Mouse (Mus musculus) hindlimb bud, embryonic 11.5 days (tissue): ENCODE data around the gene Slc40a1.

Experiments used
- DNase-seq: peaks from one replicate; pipeline ENCODE4 v3.0.0-alpha.2; 2012; ENCODE audit warnings: low read depth, low spot score; ENCODE audit errors: extremely low spot score

The Slc40a1 gene

DNA sequence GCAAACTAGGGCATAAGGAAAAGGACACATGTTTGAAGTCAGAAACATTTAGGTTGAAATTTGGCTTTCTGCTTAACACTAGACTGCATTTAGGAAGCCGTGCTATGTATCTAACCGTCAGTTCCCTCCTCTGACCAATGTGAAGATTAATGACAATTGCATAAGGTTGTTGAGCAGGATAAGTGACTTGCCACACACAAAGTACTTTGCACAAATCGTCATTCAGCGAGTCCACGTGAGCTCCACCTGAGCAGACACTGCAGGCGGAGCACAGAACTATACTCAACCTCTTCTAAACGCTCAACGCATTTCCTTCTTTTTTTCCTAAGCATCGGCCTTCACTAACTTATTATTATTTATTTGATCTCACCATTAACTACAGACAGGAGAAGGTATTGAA, 39.5 kb downstream of the Slc40a1 start:
- no peak for DNase-seq

DNA sequence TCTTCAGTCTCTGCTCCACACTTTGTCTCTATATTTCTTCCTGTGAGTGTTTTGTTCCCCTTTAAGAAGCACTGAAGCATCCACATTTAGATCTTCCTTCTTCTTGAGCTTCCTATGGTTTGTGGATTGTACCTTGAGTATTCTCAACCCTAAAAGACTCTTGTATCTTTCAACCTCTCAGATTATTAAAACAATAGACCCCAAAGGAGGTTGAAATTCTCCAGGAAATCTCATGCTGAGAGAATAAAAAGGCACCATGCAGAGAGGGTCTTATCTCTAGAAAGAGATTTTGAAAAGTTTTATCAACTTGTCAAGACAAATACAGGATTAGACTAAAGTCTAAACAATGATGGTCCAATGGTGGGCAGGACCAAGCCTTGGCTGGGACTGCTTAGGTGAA, 42.9 kb downstream of the Slc40a1 start:
- DNase-seq, result no peak

DNA sequence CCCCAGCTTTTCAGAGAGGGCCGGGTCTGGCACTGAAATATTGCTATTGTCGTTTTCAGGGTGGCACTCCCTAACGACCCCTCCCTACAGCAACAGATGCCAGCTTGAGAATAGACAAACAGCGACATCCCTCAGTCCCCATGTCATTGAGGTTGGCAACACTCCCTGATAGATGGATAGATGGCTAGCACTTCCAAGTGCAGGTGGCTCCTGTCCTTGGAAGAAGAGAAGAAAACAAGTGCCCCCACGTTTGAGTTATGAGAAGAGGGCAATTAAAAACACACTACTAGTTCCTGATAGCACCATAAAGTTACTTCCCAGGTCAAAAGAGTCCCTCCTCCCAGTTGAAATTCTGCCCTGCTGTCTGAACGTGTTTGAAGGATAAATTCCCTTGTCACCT, 44.2 kb downstream of the Slc40a1 start:
- no peak for DNase-seq

- no peak for DNase-seq
Observed at GRCm38 (mm10) chr1:45881228-45881832, 45.0 kb downstream of the Slc40a1 start.

- DNase-seq, result no peak
Observed at GRCm38 (mm10) chr1:45877463-45877862, 48.9 kb downstream of the Slc40a1 start.

DNA sequence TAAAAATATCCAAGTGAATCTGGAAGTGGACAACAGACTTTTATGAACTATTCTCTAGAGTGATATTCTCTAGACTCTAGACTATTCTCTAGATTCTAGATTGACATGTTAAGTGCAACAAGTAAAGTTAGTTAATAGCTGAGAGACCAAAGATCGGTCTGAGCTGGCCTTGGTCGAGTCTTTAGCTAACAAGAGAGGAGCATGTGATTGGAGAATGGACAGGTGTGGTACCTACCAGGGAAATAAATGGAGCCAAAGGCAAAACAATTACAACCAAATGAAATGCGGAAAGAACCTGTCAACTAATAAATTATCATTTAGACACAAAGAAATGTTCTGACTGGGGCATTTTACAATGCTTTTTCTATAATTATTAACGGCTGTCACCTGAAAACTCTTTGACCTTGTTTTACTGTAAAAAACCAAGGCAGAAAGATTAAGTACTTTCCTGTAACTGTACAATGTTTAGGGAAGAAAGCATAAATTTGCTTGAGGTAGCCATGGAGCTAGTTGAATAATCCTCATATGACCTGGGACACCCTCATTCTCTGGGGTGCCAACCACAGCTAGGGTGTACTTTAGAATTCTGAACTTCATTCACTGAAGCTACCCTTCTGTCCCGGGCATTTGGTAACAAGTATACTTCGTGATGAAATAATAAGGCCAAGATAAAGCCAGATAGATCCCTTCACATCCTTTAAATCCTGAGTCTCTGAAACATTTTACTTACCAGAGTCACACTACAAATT, 49.7 kb downstream of the Slc40a1 start:
- DNase-seq, result no peak

- DNase-seq, result no peak
Observed at GRCm38 (mm10) chr1:45875640-45876039, 50.7 kb downstream of the Slc40a1 start.

DNA sequence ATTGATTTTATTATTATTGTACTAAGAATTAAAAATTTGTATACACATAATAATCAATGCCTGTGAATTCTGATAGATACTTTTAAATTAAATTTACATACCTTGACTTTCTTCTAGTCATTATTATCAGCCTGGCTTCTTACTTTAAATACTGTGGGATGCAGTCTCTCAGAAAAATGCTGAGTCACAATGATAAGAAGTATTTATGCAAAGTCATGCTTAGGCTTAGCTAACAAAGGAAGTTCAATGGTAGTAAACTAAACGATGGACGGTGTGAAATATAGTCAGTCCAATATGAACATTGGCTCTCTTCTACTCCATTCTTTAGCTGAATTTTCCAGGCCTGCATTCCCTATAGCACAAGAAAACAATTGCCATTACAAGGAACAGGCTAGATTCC, 53.1 kb downstream of the Slc40a1 start:
- DNase-seq, result no peak

- no peak for DNase-seq
Observed at GRCm38 (mm10) chr1:45868479-45869137, 57.7 kb downstream of the Slc40a1 start.

- DNase-seq, result no peak
Observed at GRCm38 (mm10) chr1:45868050-45868449, 58.3 kb downstream of the Slc40a1 start.

DNA sequence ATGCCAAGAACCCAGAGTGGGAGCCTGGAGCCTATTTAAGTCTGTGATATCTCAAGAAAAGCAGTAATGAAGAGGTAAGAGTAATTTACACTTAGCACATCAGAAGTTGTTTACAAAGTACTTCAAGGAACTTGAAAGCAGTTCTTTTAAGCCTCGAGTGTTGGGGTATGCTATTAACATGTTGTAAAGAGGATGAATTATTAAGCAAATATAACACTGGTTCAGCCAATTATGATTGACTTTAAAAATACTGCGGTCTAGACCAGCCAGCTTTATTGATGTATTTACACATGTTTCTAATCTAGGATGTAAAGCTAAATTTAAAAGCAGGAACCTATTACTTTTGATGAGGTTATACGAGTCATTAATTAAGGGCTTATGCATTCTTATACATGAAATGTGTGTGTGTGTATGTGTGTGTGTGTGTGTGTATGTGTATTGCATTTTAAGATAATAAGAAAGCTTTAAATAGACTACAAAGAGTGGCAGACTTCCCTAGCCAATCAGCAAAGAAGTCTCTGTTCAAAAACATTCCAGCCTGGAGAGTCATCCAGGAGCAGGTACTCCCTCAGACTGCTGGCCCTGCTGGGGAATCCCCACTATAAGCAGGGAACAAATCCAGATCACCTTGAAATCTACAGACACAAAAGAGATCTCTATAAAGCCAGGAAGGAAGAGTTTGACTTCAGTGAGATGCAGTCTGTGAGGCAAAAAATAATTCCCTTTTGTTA, 59.9 kb downstream of the Slc40a1 start:
- DNase-seq, result no peak

GRCm38 (mm10) chr1:45865727-45866126, 60.6 kb downstream of the Slc40a1 start:
- no peak for DNase-seq

DNA sequence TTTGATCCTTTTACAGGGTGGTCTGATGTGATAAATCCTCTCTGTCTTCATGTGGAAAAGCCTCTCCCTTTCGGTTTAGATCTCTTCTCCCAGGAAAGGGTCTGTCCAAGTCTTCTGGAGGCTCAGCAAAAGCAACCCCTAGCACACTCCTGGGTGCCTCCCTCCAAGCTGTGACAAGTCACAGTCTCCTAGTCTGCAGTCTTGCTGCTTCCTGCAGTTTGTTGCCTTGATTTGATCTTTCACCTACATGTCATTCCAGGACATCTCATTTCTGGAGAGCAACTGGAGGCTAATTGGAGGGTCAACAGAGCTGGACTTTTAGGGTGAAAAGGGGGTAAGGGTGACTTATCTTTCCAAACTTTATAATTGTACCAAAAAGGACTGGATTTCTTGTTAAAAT, 61.0 kb downstream of the Slc40a1 start:
- DNase-seq, result no peak

DNA sequence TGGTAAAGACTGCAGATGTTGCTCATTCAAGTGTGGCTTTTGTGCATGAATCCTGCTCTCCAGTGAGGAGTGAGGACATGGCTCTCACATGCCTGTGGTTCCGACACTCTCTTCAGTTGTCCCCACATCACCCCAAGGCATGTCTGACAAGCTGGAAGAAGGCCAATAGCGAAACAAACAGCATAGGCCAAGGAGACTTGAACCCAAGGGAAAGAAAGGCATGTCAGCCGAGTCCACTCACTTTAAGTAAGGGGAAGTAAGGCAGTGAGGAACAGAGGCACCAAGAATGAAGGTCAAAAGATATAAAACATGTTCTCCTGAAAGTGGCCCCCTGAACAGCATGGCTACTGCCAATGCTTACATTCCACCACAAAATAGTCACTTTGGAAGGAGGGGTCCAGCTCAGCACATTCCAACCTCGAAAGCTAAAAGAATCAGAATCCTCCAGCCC, 61.7 kb downstream of the Slc40a1 start:
- no peak for DNase-seq

GRCm38 (mm10) chr1:45863641-45864040, 62.7 kb downstream of the Slc40a1 start:
- no peak for DNase-seq

DNA sequence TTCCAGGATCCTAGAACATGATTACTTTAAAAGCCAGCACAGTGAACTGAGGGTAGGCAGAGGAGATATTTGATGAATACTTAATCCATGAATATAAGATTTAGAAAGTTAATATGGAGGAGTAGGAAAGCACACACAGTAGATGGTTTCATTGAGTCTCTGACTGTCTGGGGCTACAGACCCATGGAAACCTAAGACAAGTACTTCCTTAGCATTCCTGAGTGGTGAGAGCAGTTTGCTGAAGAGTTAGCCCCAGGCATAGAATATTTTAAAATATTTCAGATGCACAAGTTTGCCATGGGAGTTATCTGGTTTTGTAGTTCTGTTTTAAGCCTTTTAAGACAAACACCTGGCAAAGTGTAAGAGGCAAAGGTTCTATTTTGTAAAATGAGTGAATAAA, 65.2 kb downstream of the Slc40a1 start:
- DNase-seq, result no peak

DNA sequence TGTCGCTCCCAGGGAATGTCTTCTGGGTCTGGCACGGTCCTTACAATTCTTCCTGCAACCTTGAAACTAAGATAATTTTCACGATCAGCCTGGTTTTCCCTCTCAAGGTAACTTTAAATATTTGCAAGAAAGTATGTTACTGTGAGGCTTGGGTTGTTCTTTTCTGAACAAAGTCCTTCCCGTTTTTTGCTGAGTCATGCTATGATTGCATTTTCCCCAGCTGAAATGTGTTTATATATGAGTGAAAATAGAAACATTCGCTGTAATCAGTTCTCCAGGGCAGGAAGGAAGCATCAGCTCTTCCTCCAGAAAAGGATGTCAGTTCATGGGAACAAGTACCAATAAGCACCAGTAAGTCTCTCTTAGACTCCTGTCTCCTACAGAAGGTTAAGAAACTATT, 66.0 kb downstream of the Slc40a1 start:
- no peak for DNase-seq
